Mouse (Mus musculus) olfactory bulb, adult 2 months (tissue): ENCODE results near the gene Tm7sf3.

Experiments used
- CTCF ChIP-seq: fragments of 200-500 bp; IDR thresholded peaks from 2 replicates; pipeline ENCODE4 v1.5.1; 2012; ENCODE audit warnings: low read depth, mild to moderate bottlenecking, low read length, moderate library complexity; ENCODE audit not compliant: insufficient read depth
- POLR2A ChIP-seq: fragments of 200-500 bp; IDR thresholded peaks from 2 replicates; pipeline ENCODE4 v1.6.1; 2012; ENCODE audit warnings: mild to moderate bottlenecking, low read depth, low read length, moderate library complexity; ENCODE audit not compliant: insufficient read depth

- TF ChIP-seq CTCF (no peak), POLR2A (no peak)
These were observed 26.0 kb upstream of the Tm7sf3 start for GRCm38 (mm10) chr6:146668606-146669005.
